Mouse (Mus musculus): Measurements from ENCODE around the gene Rcc2. TPM values are rescaled to one million over a fixed set of nuclear protein-coding genes. Genes with fewer than 3 reads are reported as not detected.

Rcc2 gene
- polyA plus RNA-seq (2015; fragmentation: Nextera tagmentation; extraction: Ambion mirVana) = 15.1 TPM in 2 replicates

- no peak for TF ChIP-seq EP300 (IDR thresholded peaks at IDR 0.05; ENCODE audit: low read depth)
- TF ChIP-seq CTCF (IDR thresholded peaks at IDR 0.05; ENCODE audit: low read depth) = no peak
- H3K9ac ChIP-seq (replicated peaks) = peak within 1 kb of the TSS; percentile 90
- H3K9me3 ChIP-seq (ENCODE audit: low read length) = no peaks in the 10 kb centered on the region
- peaks cover 5% of the 10 kb centered on the region for H3K36me3 ChIP-seq (replicated peaks; ENCODE audit: insufficient read depth, low read length)
- DNase-seq = no peak
- H3K27ac ChIP-seq (ENCODE audit: low read depth) = peak within 1 kb of the TSS; percentile 94
- H3K4me1 ChIP-seq (ENCODE audit: insufficient read depth) = peaks cover 42% of the 10 kb centered on the region
- WGBS (ENCODE audit: insufficient replicate concordance) = 5% methylated on average over 20 of the region's 20 CpGs
- peak within 1 kb of the TSS; percentile 69 for H3K4me3 ChIP-seq (ENCODE audit: low read depth, low read length)
- ATAC-seq = no peak
- no peaks in the 10 kb centered on the region for H3K27me3 ChIP-seq (ENCODE audit: insufficient read depth, low read length)
- peak within 1 kb of the TSS; percentile 91 for H3K4me2 ChIP-seq (ENCODE audit: low read depth, low read length)
Observed at GRCm38 (mm10) chr4:140700269-140701018, at the start of gene Rcc2. Gene Rcc2 (plus strand): TSS chr4:140700541.

GRCm38 (mm10) chr4:140653835-140654583 is 46.3 kb upstream of the Rcc2 start:
- Histone ChIP-seq H3K27me3 (ENCODE audit: insufficient read depth, low read length) (peaks cover 7% of the 10 kb centered on the region; the same call in 1 of the 2 replicates), H3K4me1 (ENCODE audit: insufficient read depth) (peaks cover 9% of the 10 kb centered on the region; the same call in 1 of the 2 replicates), H3K4me3 (ENCODE audit: low read depth, low read length) (no peak overlapping the region), H3K36me3 (replicated peaks; ENCODE audit: insufficient read depth, low read length) (no peaks in the 10 kb centered on the region), H3K9ac (replicated peaks) (no peak overlapping the region), H3K9me3 (ENCODE audit: low read length) (no peaks in the 10 kb centered on the region), H3K27ac (ENCODE audit: low read depth) (no peak overlapping the region), H3K4me2 (ENCODE audit: low read depth, low read length) (no peak overlapping the region; the same call in 1 of the 2 replicates)
- DNase-seq = no peak
- 24% methylated on average over 14 of the region's 14 CpGs for WGBS (ENCODE audit: insufficient replicate concordance)
- ATAC-seq = no peak
- TF ChIP-seq EP300 (IDR thresholded peaks at IDR 0.05; ENCODE audit: low read depth) (no peak), CTCF (IDR thresholded peaks at IDR 0.05; ENCODE audit: low read depth) (no peak)

GRCm38 (mm10) chr4:140654798-140655197 is 45.5 kb upstream of the Rcc2 start:
- ATAC-seq (no peak), DNase-seq (no peak)
- Histone ChIP-seq H3K27ac (ENCODE audit: low read depth) (no peak overlapping the region), H3K9ac (replicated peaks) (no peak overlapping the region), H3K27me3 (ENCODE audit: insufficient read depth, low read length) (peaks cover under 1% of the 10 kb centered on the region; the same call in 1 of the 2 replicates), H3K4me3 (ENCODE audit: low read depth, low read length) (no peak overlapping the region), H3K4me1 (ENCODE audit: insufficient read depth) (peaks cover 8% of the 10 kb centered on the region; the same call in 1 of the 2 replicates), H3K9me3 (ENCODE audit: low read length) (no peaks in the 10 kb centered on the region), H3K4me2 (ENCODE audit: low read depth, low read length) (no peak overlapping the region), H3K36me3 (replicated peaks; ENCODE audit: insufficient read depth, low read length) (no peaks in the 10 kb centered on the region)
- WGBS (ENCODE audit: insufficient replicate concordance) = 42% methylated on average over 8 of the region's 8 CpGs
- TF ChIP-seq EP300 (IDR thresholded peaks at IDR 0.05; ENCODE audit: low read depth) (no peak), CTCF (IDR thresholded peaks at IDR 0.05; ENCODE audit: low read depth) (no peak)

- 77% methylated on average over 8 of the region's 8 CpGs for WGBS (ENCODE audit: insufficient replicate concordance)
- no peak for ATAC-seq
- TF ChIP-seq CTCF (IDR thresholded peaks at IDR 0.05; ENCODE audit: low read depth) (no peak), EP300 (IDR thresholded peaks at IDR 0.05; ENCODE audit: low read depth) (no peak)
- H3K27ac ChIP-seq (ENCODE audit: low read depth) = no peak overlapping the region
- no peak for DNase-seq
- no peak overlapping the region for H3K9ac ChIP-seq (replicated peaks)
- H3K9me3 ChIP-seq (ENCODE audit: low read length) = no peaks in the 10 kb centered on the region
- H3K4me2 ChIP-seq (ENCODE audit: low read depth, low read length) = no peak overlapping the region
- H3K4me3 ChIP-seq (ENCODE audit: low read depth, low read length) = no peak overlapping the region
- no peaks in the 10 kb centered on the region for H3K27me3 ChIP-seq (ENCODE audit: insufficient read depth, low read length)
- no peaks in the 10 kb centered on the region for H3K36me3 ChIP-seq (replicated peaks; ENCODE audit: insufficient read depth, low read length)
- peaks cover 8% of the 10 kb centered on the region; the same call in 1 of the 2 replicates for H3K4me1 ChIP-seq (ENCODE audit: insufficient read depth)
Observed at GRCm38 (mm10) chr4:140656529-140656928, 43.8 kb upstream of the Rcc2 start.

GRCm38 (mm10) chr4:140657681-140658575 is 42.4 kb upstream of the Rcc2 start:
- no peaks in the 10 kb centered on the region for H3K36me3 ChIP-seq (replicated peaks; ENCODE audit: insufficient read depth, low read length)
- no peak overlapping the region for H3K4me3 ChIP-seq (ENCODE audit: low read depth, low read length)
- DNase-seq (peak; percentile 61), ATAC-seq (peak; percentile 79)
- no peak for TF ChIP-seq EP300 (IDR thresholded peaks at IDR 0.05; ENCODE audit: low read depth)
- no peaks in the 10 kb centered on the region for H3K27me3 ChIP-seq (ENCODE audit: insufficient read depth, low read length)
- H3K9ac ChIP-seq (replicated peaks) = 0 out of 2 replicates have a peak overlapping the region, but pooled peaks have one; percentile 26
- H3K27ac ChIP-seq (ENCODE audit: low read depth) = peak overlapping the region; percentile 23; the same call in 1 of the 2 replicates
- WGBS (ENCODE audit: insufficient replicate concordance) = 41% methylated on average over 18 of the region's 24 CpGs
- H3K4me1 ChIP-seq (ENCODE audit: insufficient read depth) = peaks cover 13% of the 10 kb centered on the region; the same call in 1 of the 2 replicates
- peak overlapping the region; percentile 20; the same call in 1 of the 2 replicates for H3K4me2 ChIP-seq (ENCODE audit: low read depth, low read length)
- H3K9me3 ChIP-seq (ENCODE audit: low read length) = no peaks in the 10 kb centered on the region

All from liver, postnatal 0 days (tissue).